Mouse (Mus musculus) limb, embryonic 14.5 days (tissue): ENCODE data around the gene Gm20388. TPM values are rescaled to one million over a fixed set of nuclear protein-coding genes. Genes with fewer than 3 reads are reported as not detected.
A peak's percentile ranks its signal among the peaks of the same experiment; 100 is the strongest.

Experiments
- ATAC-seq: fragments of 200-750 bp; cut with Nextera tagmentation; 2 replicates; pipeline ENCODE4 v1.8.0; 2017; ENCODE audit warnings: low read depth, moderate number of reproducible peaks, moderate TSS enrichment; ENCODE audit not compliant: low FRiP score
- DNase-seq: peaks from one replicate; pipeline ENCODE4 v3.0.0-alpha.2; 2015; ENCODE audit warnings: low spot score
- H3K27ac ChIP-seq: fragments of 300-500 bp; sonication (generic); replicated peaks from 2 replicates; pipeline ENCODE4 v1.5.1; 2014; ENCODE audit warnings: low read depth, mild to moderate bottlenecking, low read length, moderate library complexity, mixed read lengths
- H3K27me3 ChIP-seq: fragments of 300-500 bp; sonication (generic); 2 replicates; pipeline ENCODE4 v1.6.1; 2014; ENCODE audit warnings: low read length, mixed read lengths; ENCODE audit not compliant: control insufficient read depth, insufficient read depth
- H3K36me3 ChIP-seq: fragments of 300-500 bp; sonication (generic); 2 replicates; pipeline ENCODE4 v1.6.1; 2014; ENCODE audit warnings: mild to moderate bottlenecking, low read length, moderate library complexity, mixed read lengths; ENCODE audit not compliant: control insufficient read depth, insufficient read depth
- H3K4me1 ChIP-seq: fragments of 300-500 bp; sonication (generic); 2 replicates; pipeline ENCODE4 v1.6.1; 2014; ENCODE audit warnings: antibody characterized with exemption, low read length, mixed read lengths; ENCODE audit not compliant: control insufficient read depth, insufficient read depth
- H3K4me2 ChIP-seq: fragments of 300-500 bp; sonication (generic); replicated peaks from 2 replicates; pipeline ENCODE4 v1.6.1; 2014; ENCODE audit warnings: low read depth, mild to moderate bottlenecking, low read length, moderate library complexity; ENCODE audit not compliant: severe bottlenecking
- H3K4me3 ChIP-seq: fragments of 300-500 bp; sonication (generic); replicated peaks from 2 replicates; pipeline ENCODE4 v1.5.1; 2014; ENCODE audit warnings: low read length
- H3K9ac ChIP-seq: fragments of 300-500 bp; sonication (generic); 2 replicates; pipeline ENCODE4 v1.6.1; 2014; ENCODE audit warnings: mild to moderate bottlenecking, low read depth, low read length, moderate library complexity; ENCODE audit not compliant: severe bottlenecking
- H3K9me3 ChIP-seq: fragments of 300-500 bp; sonication (generic); 2 replicates; pipeline ENCODE4 v1.6.1; 2016; ENCODE audit warnings: low read length; ENCODE audit not compliant: control insufficient read depth
- POLR2A ChIP-seq: fragments of 200-500 bp; IDR thresholded peaks from 2 replicates; pipeline ENCODE4 v1.8.0; 2012; ENCODE audit warnings: inconsistent platforms, mild to moderate bottlenecking, moderate library complexity, borderline replicate concordance; ENCODE audit not compliant: insufficient read depth, insufficient read length; ENCODE audit errors: extremely low read depth
- WGBS: fragments of 180-500 bp; shearing (Covaris S2); extraction: QIAGEN DNeasy Blood & Tissue Kit; methylation state at CpG from one replicate; pipeline ENCODE4 v1.1.7; 2014; 5-methylcytosine and 5-hydroxymethylcytosine counted together
- polyA plus RNA-seq, 2 experiments: library from polyadenylated mRNA; depleted of rRNA in 1 of 2; stranded (reverse) in 1 of 2; unstranded in 1 of 2; fragments of >200 nt; fragmentation: Nextera tagmentation in 1 of 2; extraction: Ambion mirVana in 1 of 2; gene quantifications; 2 replicates each; pipeline versions ENCODE4 v1.2.1 to v1.2.3; 2012 to 2014

The Gm20388 gene
- polyA plus RNA-seq, 2 experiments = 1.9 to 49.9 TPM

DNA sequence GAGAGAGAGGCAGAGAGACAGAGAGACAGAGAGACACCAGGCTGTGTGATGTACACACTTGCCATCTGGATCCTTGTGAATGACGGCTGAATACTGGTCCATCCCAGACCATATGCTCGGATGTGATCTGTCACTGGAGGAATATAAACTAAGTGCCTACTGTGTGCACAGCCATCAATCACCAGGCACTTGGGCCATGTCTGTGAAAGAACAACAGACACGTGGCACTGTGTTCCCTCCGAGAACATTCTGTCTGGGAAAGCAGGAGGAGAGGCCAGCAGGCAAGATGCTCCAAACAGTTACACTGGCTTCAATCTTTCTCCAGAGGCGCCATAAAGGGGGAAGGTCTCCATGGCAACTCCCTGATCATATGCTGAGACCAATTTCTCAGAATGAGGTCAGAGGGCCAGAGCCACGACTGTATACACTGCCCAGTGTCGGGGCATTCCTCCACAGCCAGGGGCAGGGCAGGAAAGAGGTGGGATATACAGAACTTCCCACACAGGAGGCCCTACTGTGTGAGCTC, 269.9 kb downstream of the Gm20388 start:
- Histone ChIP-seq H3K4me1 (peaks cover 39% of the 10 kb centered on the region), H3K27me3 (peaks cover 9% of the 10 kb centered on the region; the same call in 1 of the 2 replicates), H3K4me2 (no peak overlapping the region), H3K9me3 (no peaks in the 10 kb centered on the region), H3K9ac (0 out of 2 replicates have a peak overlapping the region, but pooled peaks have one; percentile 4), H3K27ac (no peak overlapping the region), H3K36me3 (no peaks in the 10 kb centered on the region), H3K4me3 (no peak overlapping the region)
- TF ChIP-seq POLR2A = no peak
- no peak for ATAC-seq
- no peak for DNase-seq
- 45% methylated on average over 7 of the region's 7 CpGs for WGBS

DNA sequence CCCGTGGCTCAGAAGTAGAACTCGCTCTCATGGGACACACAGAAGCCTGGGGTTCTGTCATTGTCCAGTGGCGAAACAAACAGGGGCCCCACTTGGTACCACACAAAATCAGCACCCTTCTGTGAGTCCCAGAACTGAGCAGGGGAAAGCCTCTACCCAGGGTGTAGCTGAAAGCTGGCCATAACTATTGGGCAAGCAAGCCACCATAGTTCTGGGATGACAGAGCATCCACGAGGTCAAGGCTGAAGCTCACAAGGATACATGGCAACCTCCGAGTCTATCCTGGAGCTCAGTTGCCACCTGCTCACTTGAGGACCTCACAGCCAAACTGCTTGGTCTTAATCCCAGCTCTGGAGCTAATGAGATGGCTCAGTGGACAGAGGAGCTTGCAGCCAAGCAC, 270.6 kb downstream of the Gm20388 start:
- H3K27ac ChIP-seq = no peak overlapping the region
- no peaks in the 10 kb centered on the region for H3K9me3 ChIP-seq
- TF ChIP-seq POLR2A = no peak
- no peak for ATAC-seq
- H3K36me3 ChIP-seq = no peaks in the 10 kb centered on the region
- H3K4me1 ChIP-seq = peaks cover 47% of the 10 kb centered on the region
- WGBS = 91% methylated on average over 5 of the region's 5 CpGs
- no peak for DNase-seq
- no peak overlapping the region for H3K4me3 ChIP-seq
- H3K4me2 ChIP-seq = no peak overlapping the region
- no peak overlapping the region for H3K9ac ChIP-seq
- H3K27me3 ChIP-seq = peaks cover 9% of the 10 kb centered on the region; the same call in 1 of the 2 replicates

DNA sequence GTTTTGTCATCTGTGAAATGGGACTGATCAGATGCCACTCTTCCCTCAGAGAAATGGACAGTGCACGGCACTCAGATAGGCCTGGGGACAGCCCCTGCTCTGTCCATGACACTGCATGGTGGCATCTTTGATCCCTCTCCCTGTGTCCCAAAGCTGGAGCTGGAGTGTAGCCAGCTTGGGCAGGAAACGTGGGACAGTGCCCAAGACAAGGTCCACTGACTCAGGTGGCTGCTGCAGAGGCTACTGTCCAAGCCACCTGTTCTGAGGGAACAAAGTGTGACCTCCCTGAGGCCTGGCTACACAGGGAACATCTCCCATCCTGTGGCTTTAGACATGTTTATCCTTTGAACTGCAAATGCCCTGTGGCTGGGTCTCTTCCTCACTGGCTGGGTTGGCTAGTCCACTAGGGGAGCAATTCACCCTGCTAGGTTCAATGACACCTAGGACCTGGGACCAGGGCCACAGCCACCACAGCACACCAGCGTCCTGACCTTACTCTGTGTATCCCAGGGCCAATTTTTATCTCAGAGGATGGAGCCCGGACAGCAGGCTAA, 271.3 kb downstream of the Gm20388 start:
- H3K4me3 ChIP-seq = no peak overlapping the region
- peaks cover 4% of the 10 kb centered on the region; the same call in 1 of the 2 replicates for H3K27me3 ChIP-seq
- DNase-seq (no peak), ATAC-seq (no peak)
- H3K36me3 ChIP-seq = no peaks in the 10 kb centered on the region
- H3K4me2 ChIP-seq = no peak overlapping the region
- peaks cover 53% of the 10 kb centered on the region for H3K4me1 ChIP-seq
- no peak for TF ChIP-seq POLR2A
- H3K9ac ChIP-seq = no peak overlapping the region
- H3K27ac ChIP-seq = no peak overlapping the region
- H3K9me3 ChIP-seq = no peaks in the 10 kb centered on the region
- 67% methylated on average over 4 of the region's 4 CpGs for WGBS

DNA sequence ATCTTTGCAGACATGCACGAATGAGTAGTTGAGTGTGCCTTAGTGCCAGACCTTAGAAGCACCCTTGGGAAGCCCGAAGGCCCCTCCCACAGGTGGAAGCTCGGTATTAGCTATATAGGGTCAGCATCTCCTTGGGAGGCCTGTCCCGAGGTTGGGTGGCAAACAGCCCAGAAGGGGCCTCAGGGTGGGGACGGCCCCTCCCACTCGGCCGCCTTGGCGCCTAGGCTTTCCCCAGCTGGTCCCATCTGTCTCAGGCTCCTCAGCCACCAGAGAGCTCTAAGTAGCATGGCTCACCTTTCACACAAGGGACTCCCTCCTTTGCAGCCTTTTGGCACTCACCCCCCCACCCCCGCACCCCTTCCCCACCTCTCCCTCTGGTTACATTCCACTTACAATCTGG, 273.7 kb downstream of the Gm20388 start:
- ATAC-seq (peak; percentile 53), DNase-seq (peak; percentile 57)
- Histone ChIP-seq H3K9me3 (no peaks in the 10 kb centered on the region), H3K9ac (no peak overlapping the region), H3K27me3 (no peaks in the 10 kb centered on the region), H3K4me3 (no peak overlapping the region), H3K27ac (peak overlapping the region; percentile 40; the same call in 1 of the 2 replicates), H3K4me1 (peaks cover 34% of the 10 kb centered on the region), H3K36me3 (no peaks in the 10 kb centered on the region), H3K4me2 (no peak overlapping the region)
- TF ChIP-seq POLR2A = no peak
- 16% methylated on average over 7 of the region's 9 CpGs for WGBS

DNA sequence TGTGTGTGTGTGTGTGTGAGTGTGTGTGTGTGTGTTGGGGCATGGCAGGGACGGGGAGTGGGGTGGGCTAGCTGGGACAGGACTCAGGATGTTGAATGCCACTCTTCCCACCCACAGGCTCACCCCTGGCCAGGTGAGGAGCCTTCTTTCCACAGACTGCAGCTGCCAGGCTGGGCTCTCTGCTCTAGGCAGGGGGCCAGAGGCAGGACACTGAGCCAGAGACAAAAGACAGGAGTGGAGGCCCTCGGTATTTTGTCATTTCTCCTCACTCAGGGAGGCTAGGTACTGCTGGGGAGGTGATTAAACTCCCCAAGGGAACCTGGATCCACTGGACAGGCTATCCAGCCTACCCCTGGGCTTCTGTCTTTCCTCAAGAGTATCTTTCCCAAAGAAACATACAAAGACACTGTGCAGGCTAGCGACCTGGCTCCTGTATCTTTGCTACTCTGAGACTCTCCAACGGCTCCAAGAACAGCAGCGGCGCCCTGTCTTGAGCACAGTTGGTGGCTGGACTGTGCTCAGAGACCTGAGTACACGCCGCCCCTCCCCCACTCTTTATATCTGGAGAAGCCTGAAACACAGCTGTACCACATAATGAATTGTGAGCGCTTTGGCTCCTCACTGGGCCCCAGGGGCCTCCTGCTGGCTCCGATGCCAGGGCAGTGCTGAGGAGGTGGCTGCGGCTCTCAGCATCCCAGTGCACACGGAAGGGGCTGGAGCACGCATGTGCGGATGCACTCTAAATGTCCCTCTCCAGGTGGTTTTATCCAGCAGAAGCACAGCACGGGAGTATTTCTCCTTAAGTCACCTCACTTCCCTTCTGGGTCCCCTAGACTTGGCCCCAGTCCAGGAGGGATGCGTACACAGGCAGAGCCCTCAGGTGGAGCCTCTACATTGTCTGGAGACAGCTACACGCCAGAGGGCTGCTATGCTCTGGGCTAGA, 274.5 kb downstream of the Gm20388 start:
- TF ChIP-seq POLR2A = no peak
- 0 out of 2 replicates have a peak overlapping the region, but pooled peaks have one; percentile 12 for H3K9ac ChIP-seq

More for the DNA sequence above, 274.5 kb downstream of the Gm20388 start:
- H3K9me3 ChIP-seq = no peaks in the 10 kb centered on the region
- ATAC-seq = peak; percentile 71
- no peaks in the 10 kb centered on the region for H3K27me3 ChIP-seq
- no peaks in the 10 kb centered on the region for H3K36me3 ChIP-seq
- peaks cover 34% of the 10 kb centered on the region for H3K4me1 ChIP-seq
- peak; percentile 67 for DNase-seq
- WGBS = 13% methylated on average over 16 of the region's 17 CpGs
- H3K27ac ChIP-seq = peak overlapping the region; percentile 40
- H3K4me2 ChIP-seq = peak overlapping the region; percentile 10
- no peak overlapping the region for H3K4me3 ChIP-seq
